ENCODE assay signal across 34 mouse cellular contexts in genomic region chr9:40666190-40666803, GRCm38 (mm10). TPM values are rescaled to one million over a fixed set of nuclear protein-coding genes. Genes with fewer than 3 reads are reported as not detected.
DNase-seq lines count a peak whose midpoint lies in the region; ATAC-seq and TF ChIP-seq lines count a peak whose summit lies in the region.
"Had no signal": no experiment of that assay in that cellular context is flagged by ENCODE, and none has a peak within 500 bp of the region (broad histone marks: within the 10 kb centered on the region; RNA-seq: fewer than 3 reads in every experiment).

No protein-coding gene starts in this region.

- no peaks in the 10 kb centered on the region for H3K27me3 ChIP-seq in hindbrain, postnatal 0 days (ENCODE audit: insufficient read depth, low read length)
- no peaks in the 10 kb centered on the region for H3K27me3 ChIP-seq in hindbrain, embryonic 12.5 days
- H3K27me3 ChIP-seq in midbrain, embryonic 14.5 days (ENCODE audit: control insufficient read depth, insufficient read depth, low read length): no peaks in the 10 kb centered on the region
- H3K27me3 ChIP-seq in intestine, embryonic 15.5 days (replicated peaks): no peaks in the 10 kb centered on the region
- H3K27me3 ChIP-seq: CH12.LX; embryonic facial prominence, embryonic 12.5 days; embryonic facial prominence, embryonic 15.5 days; forebrain, embryonic 12.5 days had no signal

- DNase-seq in cerebellum, postnatal 10 days: peak; percentile 52 to 62
- no peak for DNase-seq in cerebellum, adult 8-10 months
- DNase-seq in hindbrain, postnatal 0 days (ENCODE audit: low spot score): no peak
- DNase-seq in midbrain, embryonic 14.5 days: no peak
- DNase-seq: adrenal gland, postnatal 10 days; B cell, adult 2 months; cerebellum, adult 11-12 months; cerebellum, adult 9-10 months; cerebellum, postnatal 25 days; gastrocnemius, postnatal 10 days; gastrocnemius, postnatal 36 days; heart, adult 11 months had no signal

- H3K4me3 ChIP-seq in hindbrain, postnatal 0 days (ENCODE audit: low read length): no peak overlapping the region
- no peak overlapping the region for H3K4me3 ChIP-seq in hindbrain, embryonic 12.5 days
- H3K4me3 ChIP-seq in midbrain, embryonic 14.5 days (replicated peaks; ENCODE audit: low read depth, low read length): no peak overlapping the region
- no peak overlapping the region for H3K4me3 ChIP-seq in intestine, embryonic 15.5 days (replicated peaks)
- H3K4me3 ChIP-seq: embryonic facial prominence, embryonic 12.5 days; embryonic facial prominence, embryonic 15.5 days; forebrain, embryonic 12.5 days had no signal

- WGBS in hindbrain, postnatal 0 days: 64% methylated on average over 9 of the region's 9 CpGs
- WGBS in hindbrain, embryonic 12.5 days: 71% methylated on average over 9 of the region's 9 CpGs
- WGBS in midbrain, embryonic 14.5 days: 81% methylated on average over 9 of the region's 9 CpGs
- WGBS in intestine, embryonic 15.5 days: 72% methylated on average over 9 of the region's 9 CpGs

- no peak overlapping the region for H3K27ac ChIP-seq in hindbrain, postnatal 0 days
- no peak overlapping the region for H3K27ac ChIP-seq in hindbrain, embryonic 12.5 days
- no peak overlapping the region for H3K27ac ChIP-seq in midbrain, embryonic 14.5 days (replicated peaks; ENCODE audit: low read depth, low read length)
- no peak overlapping the region for H3K27ac ChIP-seq in intestine, embryonic 15.5 days
- H3K27ac ChIP-seq: embryonic facial prominence, embryonic 12.5 days; embryonic facial prominence, embryonic 15.5 days; forebrain, embryonic 12.5 days; hindbrain, embryonic 14.5 days had no signal

- no peak for TF ChIP-seq CTCF in hindbrain, postnatal 0 days (IDR thresholded peaks at IDR 0.05; ENCODE audit: low read depth)

- H3K4me2 ChIP-seq in hindbrain, postnatal 0 days (ENCODE audit: low read depth, low read length): no peak overlapping the region
- no peak overlapping the region for H3K4me2 ChIP-seq in hindbrain, embryonic 12.5 days (replicated peaks)
- H3K4me2 ChIP-seq in midbrain, embryonic 14.5 days (ENCODE audit: low read length): no peak overlapping the region
- H3K4me2 ChIP-seq in intestine, embryonic 15.5 days (replicated peaks): no peak overlapping the region
- H3K4me2 ChIP-seq: embryonic facial prominence, embryonic 12.5 days; embryonic facial prominence, embryonic 15.5 days; forebrain, embryonic 12.5 days; heart, embryonic 11.5 days; hindbrain, embryonic 14.5 days had no signal

- H3K9me3 ChIP-seq in hindbrain, postnatal 0 days (ENCODE audit: low read length): no peaks in the 10 kb centered on the region
- no peaks in the 10 kb centered on the region for H3K9me3 ChIP-seq in hindbrain, embryonic 12.5 days (replicated peaks)
- no peaks in the 10 kb centered on the region for H3K9me3 ChIP-seq in midbrain, embryonic 14.5 days (ENCODE audit: control insufficient read depth, low read length)
- H3K9me3 ChIP-seq in intestine, embryonic 15.5 days: no peaks in the 10 kb centered on the region
- H3K9me3 ChIP-seq: embryonic facial prominence, embryonic 12.5 days; embryonic facial prominence, embryonic 15.5 days; forebrain, embryonic 12.5 days; G1E had no signal

- H3K9ac ChIP-seq in hindbrain, postnatal 0 days (replicated peaks; ENCODE audit: low read length): no peak overlapping the region
- H3K9ac ChIP-seq in hindbrain, embryonic 12.5 days: no peak overlapping the region
- H3K9ac ChIP-seq in midbrain, embryonic 14.5 days (replicated peaks; ENCODE audit: low read length): no peak overlapping the region
- H3K9ac ChIP-seq in intestine, embryonic 15.5 days: no peak overlapping the region
- H3K9ac ChIP-seq: embryonic facial prominence, embryonic 12.5 days; embryonic facial prominence, embryonic 15.5 days; forebrain, embryonic 12.5 days; hindbrain, embryonic 14.5 days had no signal

- ATAC-seq in hindbrain, postnatal 0 days: peak; percentile 63; the same call in 1 of the 2 replicates
- ATAC-seq in hindbrain, embryonic 12.5 days (ENCODE audit: low FRiP score): no peak
- peak; percentile 94 for ATAC-seq in granulocyte monocyte progenitor cell, adult 5-6 weeks (replicated peaks; ENCODE audit: poor library complexity, severe bottlenecking)
- ATAC-seq in midbrain, embryonic 14.5 days (ENCODE audit: low FRiP score, low TSS enrichment): no peak
- ATAC-seq in intestine, embryonic 15.5 days: no peak
- ATAC-seq: forebrain, embryonic 16.5 days; intestine, embryonic 16.5 days; Patski had no signal

- no peaks in the 10 kb centered on the region for H3K36me3 ChIP-seq in hindbrain, postnatal 0 days (ENCODE audit: insufficient read depth, low read length)
- H3K36me3 ChIP-seq in hindbrain, embryonic 12.5 days: no peaks in the 10 kb centered on the region
- H3K36me3 ChIP-seq in midbrain, embryonic 14.5 days (ENCODE audit: control insufficient read depth, insufficient read depth, low read length): no peaks in the 10 kb centered on the region
- H3K36me3 ChIP-seq in intestine, embryonic 15.5 days: no peaks in the 10 kb centered on the region
- H3K36me3 ChIP-seq: embryonic facial prominence, embryonic 12.5 days; embryonic facial prominence, embryonic 15.5 days; forebrain, embryonic 12.5 days; G1E had no signal

- peaks cover 1% of the 10 kb centered on the region; the same call in 1 of the 2 replicates for H3K4me1 ChIP-seq in hindbrain, postnatal 0 days (ENCODE audit: insufficient read depth, low read length)
- peaks cover 4% of the 10 kb centered on the region for H3K4me1 ChIP-seq in hindbrain, embryonic 12.5 days
- H3K4me1 ChIP-seq in midbrain, embryonic 14.5 days (ENCODE audit: control insufficient read depth, insufficient read depth, low read length): peaks cover 2% of the 10 kb centered on the region
- no peaks in the 10 kb centered on the region for H3K4me1 ChIP-seq in intestine, embryonic 15.5 days (replicated peaks)

RNA-seq across cellular contexts. Expression of gene Gm21915, which starts 4.1 kb away (rescaled TPM):
- not detected in 2 replicates for total RNA-seq in hindbrain, postnatal 0 days (2014; rRNA removed)
- not detected in 2 replicates for polyA plus RNA-seq in hindbrain, postnatal 0 days (2015; fragmentation: Nextera tagmentation; extraction: Ambion mirVana)
- not detected in 2 replicates for polyA plus RNA-seq in hindbrain, embryonic 12.5 days (2016; fragmentation: Nextera tagmentation; extraction: Ambion mirVana)
- not detected in 2 replicates for total RNA-seq in granulocyte monocyte progenitor cell, adult 5-6 weeks (2014; fragmentation: Nextera tagmentation)
- not detected in 2 replicates for total RNA-seq in granulocyte monocyte progenitor cell, adult 5-6 weeks (2017)
- polyA plus RNA-seq in midbrain, embryonic 14.5 days (2014; fragmentation: Nextera tagmentation; extraction: Ambion mirVana): not detected in 2 replicates
- polyA plus RNA-seq in intestine, embryonic 15.5 days (2015; fragmentation: Nextera tagmentation; extraction: Ambion mirVana): not detected in 2 replicates
- total RNA-seq: adrenal gland, adult 18-20 months; adrenal gland, postnatal 10 days; adrenal gland, postnatal 4 days; CH12.LX; common myeloid progenitor, adult 5-6 weeks; gastrocnemius, adult 18-20 months; gastrocnemius, postnatal 10 days; gastrocnemius, postnatal 36 days; heart, adult 8-10 months; heart, postnatal 25 days; hematopoietic stem cell, adult 5-6 weeks had no signal
- polyA plus RNA-seq: embryonic facial prominence, embryonic 12.5 days; embryonic facial prominence, embryonic 15.5 days; forebrain, embryonic 12.5 days; forebrain, embryonic 16.5 days; G1E; heart, embryonic 11.5 days; heart, embryonic 14.5 days; heart, postnatal 0 days; hindbrain, embryonic 14.5 days; intestine, embryonic 16.5 days; Patski had no signal

RNA-seq across cellular contexts. Expression of gene Clmp, which starts 19.5 kb away (rescaled TPM):
- 66.0 and 79.5 TPM in 2 replicates for total RNA-seq in hindbrain, postnatal 0 days (2014; rRNA removed)
- polyA plus RNA-seq in hindbrain, postnatal 0 days (2015; fragmentation: Nextera tagmentation; extraction: Ambion mirVana): 42.3 and 43.3 TPM in 2 replicates
- polyA plus RNA-seq in hindbrain, embryonic 12.5 days (2016; fragmentation: Nextera tagmentation; extraction: Ambion mirVana): 59.6 and 62.0 TPM in 2 replicates
- not detected in 2 replicates for total RNA-seq in granulocyte monocyte progenitor cell, adult 5-6 weeks (2014; fragmentation: Nextera tagmentation)
- total RNA-seq in granulocyte monocyte progenitor cell, adult 5-6 weeks (2017): 0.13 and 0.52 TPM in 2 replicates
- 57.4 and 60.2 TPM in 2 replicates for polyA plus RNA-seq in midbrain, embryonic 14.5 days (2014; fragmentation: Nextera tagmentation; extraction: Ambion mirVana)
- 25.6 and 26.7 TPM in 2 replicates for polyA plus RNA-seq in intestine, embryonic 15.5 days (2015; fragmentation: Nextera tagmentation; extraction: Ambion mirVana)
- total RNA-seq: CH12.LX; common myeloid progenitor, adult 5-6 weeks had no signal
- polyA plus RNA-seq: G1E had no signal

Comparison
In these comparisons a context has a peak if more than half of its experiments do, and no peak if none do; other contexts are left out.
1. DNase-seq: peak in cerebellum, postnatal 10 days (2 of 2); none in cerebellum, adult 8-10 months (single experiment), hindbrain, postnatal 0 days (single experiment) and midbrain, embryonic 14.5 days (single experiment).
2. ATAC-seq: peak in hindbrain, postnatal 0 days (single experiment) and granulocyte monocyte progenitor cell, adult 5-6 weeks (single experiment); none in hindbrain, embryonic 12.5 days (single experiment), midbrain, embryonic 14.5 days (single experiment) and intestine, embryonic 15.5 days (single experiment).